Mouse (Mus musculus) heart, postnatal 36 days (tissue): Measurements from ENCODE around the gene Erich3. TPM values are rescaled to one million over a fixed set of nuclear protein-coding genes. Genes with fewer than 3 reads are reported as not detected.
A peak's percentile ranks its signal among the peaks of the same experiment; 100 is the strongest.
"Not testable (repeated sequence)": the region's sequence is repeated elsewhere in the genome, so short reads cannot be mapped to it uniquely, and the experiment has no call there.

ENCODE experiments used
- DNase-seq, 2 experiments: peaks; one replicate each; pipeline ENCODE4 v3.0.0; 2021 to 2022
- intact Hi-C: fragments of 180-260 bp; cut with DNase I; formaldehyde crosslinking; loops from one replicate; pipeline ENCODE4 v1.15.1; 2025
- total RNA-seq, 2 experiments: library from RNA; stranded (reverse); gene quantifications; 2 replicates each; pipeline ENCODE4 v1.2.3; 2021

Erich3 gene
- total RNA-seq = under 1 TPM; 0.03 to 0.08 TPM

DNA sequence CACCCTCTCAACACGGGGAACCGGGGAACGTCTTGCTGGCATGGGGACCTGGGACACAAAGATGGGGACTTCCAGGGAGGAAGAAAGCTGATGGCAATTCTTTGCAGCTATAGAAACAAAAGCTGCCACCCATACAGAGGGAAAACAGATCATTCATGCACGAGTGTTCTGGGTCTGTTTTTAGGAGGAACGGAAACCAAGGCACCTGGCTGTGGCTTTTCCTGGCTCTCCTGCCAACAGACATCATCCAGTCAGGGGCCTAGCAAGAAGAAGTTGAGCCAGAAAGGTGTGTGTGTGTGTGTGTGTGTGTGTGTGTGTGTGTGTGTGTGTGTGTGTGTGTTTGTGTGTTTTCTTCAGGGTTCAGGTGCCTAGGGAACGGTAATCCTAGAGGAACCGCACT, at the start of gene Erich3:
Erich3 (plus strand) TSS at position 315 of the 400 bp plus-strand sequence.
- no peak for DNase-seq
- intact Hi-C loops = no loop called here

DNA sequence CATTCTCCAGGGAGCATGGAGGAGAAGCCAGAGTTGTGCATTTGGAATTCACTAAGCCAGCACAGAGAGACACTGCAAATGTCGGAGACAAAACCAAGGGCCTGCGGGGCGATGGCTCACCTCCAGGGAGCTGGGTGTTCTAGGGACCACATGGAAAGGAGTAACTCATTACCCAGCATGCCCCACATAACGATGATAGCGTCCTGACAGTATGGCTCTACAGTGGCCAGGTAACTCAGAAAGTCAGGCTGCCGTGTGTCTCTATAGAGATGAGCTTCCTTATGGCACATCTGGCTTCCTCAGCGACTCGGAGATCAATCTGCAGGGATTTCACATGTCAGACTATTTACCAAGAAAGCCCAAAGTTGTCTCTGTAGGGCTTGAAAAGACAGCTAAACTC, 48.9 kb upstream of the Erich3 start:
- intact Hi-C loops = no loop called here
- no peak for DNase-seq

DNA sequence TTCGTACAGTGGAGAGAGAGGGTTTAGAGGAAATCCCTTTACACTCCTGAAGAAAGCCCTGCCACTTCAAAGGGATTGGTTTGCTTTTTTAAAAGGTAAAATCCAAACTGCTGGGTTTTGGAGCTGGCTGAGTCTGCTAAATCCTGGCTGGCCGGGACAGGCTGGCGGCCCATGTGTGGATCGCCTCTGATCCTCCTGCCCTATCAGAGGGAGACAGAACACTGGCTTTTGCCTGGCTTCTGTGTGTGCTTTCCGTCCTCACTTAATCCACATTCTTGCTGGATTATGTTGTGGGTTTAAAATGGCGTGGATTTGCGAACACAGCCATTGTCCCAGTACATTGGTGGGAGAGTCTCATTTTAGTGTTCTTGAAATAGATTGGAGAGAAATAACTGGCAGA, 48.4 kb upstream of the Erich3 start:
- intact Hi-C loops = no loop called here
- no peak for DNase-seq

DNA sequence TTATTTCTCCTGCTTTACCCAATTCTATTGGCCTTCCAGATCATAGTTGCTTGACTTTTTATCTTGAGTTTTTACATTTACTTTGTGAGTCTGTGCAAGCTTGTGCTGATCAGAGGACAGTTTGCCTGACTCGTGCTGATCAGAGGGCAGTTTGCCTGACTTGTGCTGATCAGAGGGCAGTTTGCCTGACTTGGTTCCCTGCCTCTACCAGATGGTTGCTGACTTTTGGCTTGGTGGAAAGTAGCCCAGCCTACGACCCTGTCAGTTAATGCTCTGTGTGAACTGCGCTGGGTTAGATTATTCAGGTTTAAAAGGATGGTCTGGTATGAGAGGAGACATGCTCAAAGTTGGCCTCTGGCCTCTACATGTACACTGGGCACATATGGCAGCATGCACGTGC, 47.6 kb upstream of the Erich3 start:
- intact Hi-C loops = no loop called here
- no peak for DNase-seq

DNA sequence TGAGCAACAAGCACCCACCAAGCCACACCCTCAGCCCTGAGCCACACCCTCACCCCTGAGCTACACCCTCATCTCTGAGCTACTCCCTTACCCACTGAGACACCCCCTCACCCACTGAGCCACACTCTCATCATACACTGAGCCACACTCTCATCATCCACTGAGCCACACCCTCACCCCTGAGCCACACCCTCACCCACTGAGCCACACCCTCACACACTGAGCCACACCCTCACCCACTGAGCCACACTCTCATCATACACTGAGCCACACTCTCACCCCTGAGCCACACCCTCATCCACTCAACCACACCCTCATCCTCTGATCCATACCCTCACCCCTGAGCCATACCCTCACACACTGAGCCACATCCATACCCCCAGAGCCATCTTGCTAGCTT, 35.4 kb upstream of the Erich3 start:
- intact Hi-C loops = no loop called here
- no peak for DNase-seq

DNA sequence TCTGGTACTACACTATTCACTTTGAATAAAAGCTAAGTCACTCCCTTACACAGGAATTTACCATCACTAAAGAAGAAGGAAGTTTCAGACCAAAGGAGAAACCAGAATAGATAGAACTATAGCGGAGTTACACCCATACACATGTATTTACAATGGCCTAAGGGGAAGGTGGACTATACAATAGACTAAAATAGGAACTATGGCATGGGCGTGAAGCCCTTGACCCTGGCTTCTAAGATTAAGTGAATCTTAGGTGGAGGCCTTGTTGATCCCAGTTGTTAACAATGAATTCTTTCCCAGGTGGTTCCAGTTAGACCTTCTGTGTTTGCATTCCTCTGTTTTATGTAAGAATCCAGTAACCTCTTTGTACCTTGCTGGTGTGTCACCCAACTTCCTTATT, 32.4 kb upstream of the Erich3 start:
- DNase-seq, intact Hi-C loops: not testable (repeated sequence)

DNA sequence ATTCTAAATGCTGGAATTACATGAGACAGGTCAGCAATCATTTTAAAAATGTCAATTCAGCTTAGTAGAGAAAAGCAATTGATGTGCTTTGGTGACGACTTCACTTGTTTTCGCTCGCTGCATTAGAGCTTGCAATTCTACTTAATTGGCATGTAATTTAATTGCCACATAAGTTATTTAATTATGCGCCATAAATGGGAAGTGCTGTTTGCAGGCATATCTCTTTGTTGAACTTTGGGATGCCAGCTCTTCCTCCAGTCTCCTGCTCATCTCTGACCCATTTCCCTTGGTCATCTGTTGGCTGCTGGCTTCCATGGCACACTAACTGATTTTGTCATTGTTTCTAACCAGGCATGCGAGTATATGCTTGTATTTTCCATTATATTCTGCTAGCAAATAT, 30.6 kb upstream of the Erich3 start:
- intact Hi-C loops = no loop called here
- DNase-seq = no peak

DNA sequence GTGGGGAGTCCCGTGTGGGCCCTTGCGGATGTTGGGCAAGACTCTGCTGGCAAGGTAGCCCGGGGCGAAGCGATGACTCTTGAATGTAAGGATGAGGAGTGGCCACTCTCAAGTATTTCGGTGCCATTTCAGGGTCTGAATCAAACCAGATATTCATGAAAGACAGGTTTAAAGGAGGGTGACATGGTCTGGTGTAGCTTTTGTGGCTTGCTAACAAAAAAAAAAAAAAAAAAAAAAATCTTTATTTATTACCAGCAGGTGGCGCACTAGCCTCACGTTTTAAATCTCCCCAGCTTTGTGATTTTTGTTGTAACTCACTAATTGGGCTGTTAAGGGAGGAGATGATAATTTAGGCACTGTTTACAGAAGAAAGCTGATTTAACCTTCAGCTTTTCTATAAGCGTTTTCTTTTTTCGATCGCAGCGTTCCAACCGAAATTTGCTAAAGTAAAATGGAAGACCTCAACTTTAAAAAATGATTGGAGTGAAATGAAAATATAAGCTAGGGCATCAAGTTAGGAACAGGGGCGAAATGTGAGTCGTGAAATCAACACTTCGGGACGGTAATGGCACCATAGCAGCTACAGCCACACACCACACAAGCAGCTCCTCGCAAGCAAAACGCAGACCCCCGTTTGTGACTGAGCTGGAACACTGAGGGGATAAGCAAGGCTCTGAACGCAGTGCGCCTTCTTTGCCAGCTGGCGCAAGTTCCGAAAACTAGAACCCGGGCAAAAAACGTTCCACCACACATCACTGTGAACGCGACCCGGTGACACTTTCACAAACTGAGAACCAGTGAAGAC, 16.8 kb upstream of the Erich3 start:
- DNase-seq = no peak

DNA sequence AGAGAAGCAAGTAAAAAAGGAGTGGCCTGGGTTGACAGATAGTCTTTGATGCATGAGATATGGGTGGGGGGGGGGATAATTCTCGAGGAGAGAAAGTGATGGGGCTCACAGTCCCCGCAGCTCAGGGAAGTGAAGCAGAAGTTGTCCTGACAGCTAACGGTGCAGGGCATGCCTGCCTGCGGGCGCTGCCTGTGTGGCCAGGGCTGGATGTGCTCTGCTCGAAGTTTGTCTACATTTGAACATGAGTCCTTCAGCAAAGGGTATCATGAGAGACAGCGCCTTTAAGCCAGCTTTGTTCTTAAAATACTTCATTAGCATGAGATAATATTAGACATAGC, 16.2 kb upstream of the Erich3 start:
- DNase-seq = no peak
- intact Hi-C loops = no loop called here

More for the DNA sequence above, 16.8 kb upstream of the Erich3 start:
- intact Hi-C loops = no loop called here

DNA sequence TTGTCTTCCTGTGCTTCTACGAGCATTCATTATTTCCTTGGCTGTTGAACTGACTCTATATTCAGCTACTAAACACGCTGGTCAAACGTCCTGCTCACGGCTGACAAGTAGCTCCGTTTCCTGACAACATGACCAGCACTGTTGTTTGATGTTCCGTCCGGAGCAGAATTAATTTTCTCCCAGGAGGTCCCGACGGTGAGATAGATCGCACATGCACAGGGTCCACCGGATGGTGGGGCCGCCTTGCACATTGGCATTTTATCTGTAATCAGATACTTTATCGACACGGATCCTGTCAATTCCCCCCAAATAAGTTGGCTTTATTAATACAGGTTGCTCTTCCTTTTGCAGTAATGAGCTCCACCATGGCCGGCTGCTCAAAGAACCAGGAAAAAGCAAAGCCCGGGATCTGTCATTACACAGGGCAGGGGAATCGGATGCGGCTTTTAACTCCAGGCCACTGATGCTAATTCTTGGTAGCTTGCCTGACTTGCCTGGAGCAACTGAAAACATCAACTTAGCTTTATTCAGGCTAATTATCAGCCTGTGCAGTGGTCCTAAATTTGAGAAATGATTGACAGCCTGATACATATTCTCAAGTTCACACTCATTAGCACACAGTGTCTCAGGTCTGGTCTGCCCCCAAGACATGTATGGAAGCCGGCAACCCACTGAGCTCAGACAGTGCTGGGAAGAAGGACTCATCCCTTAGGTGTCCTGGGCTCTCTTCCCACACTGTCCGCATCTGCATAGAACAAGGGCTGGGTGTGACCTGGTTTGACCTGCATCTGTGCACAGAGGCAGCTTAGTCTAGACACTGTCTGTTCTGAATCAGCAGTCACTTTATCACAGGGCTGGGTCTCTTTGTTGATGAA, 14.0 kb upstream of the Erich3 start:
- intact Hi-C loops = loop anchor here (5.0 to 10.0 kb wide), 3 partner anchors 138 to 705 kb away; no protein-coding TSS in a partner anchor
- no peak for DNase-seq

DNA sequence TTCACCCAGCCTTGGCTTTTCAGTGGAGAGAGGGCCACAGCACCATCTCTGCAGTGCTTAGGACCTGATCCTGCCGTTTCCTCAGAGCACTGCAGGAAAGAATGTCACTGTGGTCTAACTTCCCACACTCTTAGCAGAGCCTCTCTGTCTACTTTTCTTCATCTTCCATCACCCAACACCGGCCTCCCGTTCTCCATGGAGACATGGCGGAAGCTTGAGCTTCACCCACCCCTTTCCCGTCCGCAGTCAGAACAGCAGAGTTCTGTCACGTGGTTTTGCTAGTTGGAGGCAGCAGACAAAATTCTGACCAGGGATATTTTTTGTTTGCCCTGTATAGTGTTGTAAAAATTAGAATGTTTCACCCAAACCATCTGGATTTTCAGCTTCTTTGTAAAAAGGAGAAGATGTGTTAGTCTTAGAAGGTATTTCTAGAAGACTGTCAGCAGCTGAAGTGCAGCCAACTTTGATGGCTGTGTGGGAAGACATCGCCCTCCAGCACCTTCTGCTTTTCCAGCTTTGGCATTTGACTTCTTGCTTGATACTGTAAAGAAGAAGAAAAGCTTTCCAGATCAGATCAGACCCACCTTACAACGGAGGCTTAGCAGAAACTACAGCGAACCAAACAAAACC, 12.4 kb upstream of the Erich3 start:
- no peak for DNase-seq
- intact Hi-C loops = loop anchor here (5.0 to 10.0 kb wide), 3 partner anchors 136 to 703 kb away; no protein-coding TSS in a partner anchor

DNA sequence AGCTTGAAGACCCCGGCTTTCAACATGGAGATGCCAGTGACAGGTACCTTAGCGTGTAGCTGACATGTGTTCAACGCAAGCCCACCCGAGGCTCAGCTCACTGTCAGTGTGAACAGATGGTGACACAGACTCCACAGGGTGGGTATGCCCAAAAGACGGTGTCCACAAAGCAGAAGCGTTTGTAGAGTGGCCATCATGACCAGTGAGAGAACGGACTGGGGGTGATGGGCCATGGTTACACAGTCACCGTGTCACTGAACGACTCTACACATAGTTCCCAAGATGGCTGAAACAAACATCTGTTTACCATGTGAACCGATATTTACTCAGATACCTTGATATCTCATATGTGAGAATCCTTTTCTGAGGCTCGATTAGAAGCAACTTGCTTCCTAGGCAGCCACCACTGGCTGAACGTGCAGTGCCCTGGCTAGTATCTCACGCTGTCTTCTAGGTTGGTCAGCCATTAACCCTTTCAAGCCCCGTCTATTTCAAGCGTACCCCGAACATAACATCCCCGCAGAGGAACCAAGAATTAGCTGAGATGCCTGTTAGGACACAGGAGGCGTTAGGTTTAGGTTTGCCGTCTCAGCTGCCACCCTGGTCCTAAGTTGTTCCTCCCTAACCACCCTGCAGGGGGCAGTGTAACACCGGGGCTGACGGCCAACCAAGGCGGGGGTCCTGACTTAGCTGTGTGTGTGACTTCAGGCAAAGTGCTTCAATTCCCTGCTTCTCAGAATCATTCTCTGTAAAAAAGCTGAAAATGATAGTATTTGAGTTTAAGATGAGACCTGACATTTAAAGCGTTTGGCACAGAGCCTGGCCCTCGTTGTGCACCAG, 10.9 kb upstream of the Erich3 start:
- intact Hi-C loops = loop anchor here (5.0 to 10.0 kb wide), 3 partner anchors 134 to 702 kb away; no protein-coding TSS in a partner anchor

DNA sequence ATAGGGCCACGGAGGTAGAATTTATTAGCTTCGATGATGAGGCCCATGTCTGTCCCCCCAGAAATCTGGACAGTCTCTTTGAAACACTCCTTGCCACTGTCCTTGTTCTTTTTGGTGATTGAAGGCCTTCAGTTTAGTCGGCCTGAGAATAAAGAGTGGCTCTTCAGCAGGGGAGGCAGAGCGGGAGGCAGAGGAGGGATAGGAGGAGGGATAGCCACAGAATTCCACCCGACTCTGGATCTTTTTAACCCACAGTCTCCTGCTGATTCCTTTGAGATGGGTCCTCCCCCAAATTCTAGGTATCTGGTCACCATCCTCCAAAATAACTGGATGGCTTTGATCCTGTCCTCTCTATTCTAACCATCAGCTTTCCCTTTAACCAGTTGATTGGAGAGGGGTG, 10.2 kb upstream of the Erich3 start:
- intact Hi-C loops = loop anchor here (5.0 to 10.0 kb wide), 3 partner anchors 134 to 701 kb away; no protein-coding TSS in a partner anchor
- no peak for DNase-seq

More for the DNA sequence above, 10.9 kb upstream of the Erich3 start:
- peak; percentile 55 to 64 for DNase-seq

DNA sequence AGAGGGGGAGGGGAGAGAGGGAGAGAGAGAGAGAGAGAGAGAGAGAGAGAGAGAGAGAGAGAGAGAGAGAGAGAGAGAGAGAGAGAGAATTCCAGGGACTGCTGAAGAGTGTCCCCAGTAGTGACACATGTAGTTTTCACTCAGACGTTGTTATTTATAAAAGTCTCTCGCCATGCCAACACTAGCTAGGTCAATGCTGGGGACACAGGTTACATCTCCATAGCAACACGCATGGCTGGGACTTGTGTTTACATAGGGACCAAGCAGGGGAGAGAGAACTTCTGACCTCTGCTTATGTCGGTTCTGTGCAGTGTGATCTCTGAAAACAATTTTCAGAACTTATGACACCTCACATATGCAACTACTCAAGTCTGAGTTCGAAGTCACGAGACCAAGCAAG, 9.4 kb upstream of the Erich3 start:
- no peak for DNase-seq
- intact Hi-C loops = loop anchor here (5.0 to 10.0 kb wide), 3 partner anchors 133 to 701 kb away; no protein-coding TSS in a partner anchor

DNA sequence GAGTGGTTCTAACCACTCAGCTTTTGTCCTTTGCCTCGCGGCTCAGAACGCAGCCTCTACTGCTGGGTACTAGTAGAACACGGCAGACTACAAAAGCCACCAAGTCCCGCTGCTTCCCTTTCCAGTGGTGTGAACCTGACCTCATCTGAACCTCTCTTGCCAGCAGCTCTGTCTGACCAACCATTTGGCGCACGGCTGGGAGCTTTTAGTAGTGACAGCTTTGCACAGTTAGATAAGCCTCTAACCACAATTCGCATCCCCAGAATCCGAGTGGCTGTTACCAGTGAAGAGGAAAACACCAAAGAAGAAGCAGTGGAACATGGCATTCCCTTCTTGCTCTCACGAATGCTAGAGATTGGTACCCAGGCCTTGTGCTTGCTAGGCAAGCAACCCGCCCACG, 8.8 kb upstream of the Erich3 start:
- peak; percentile 10 to 28 for DNase-seq
- intact Hi-C loops = loop anchor here (5.0 to 10.0 kb wide), 3 partner anchors 132 to 700 kb away; no protein-coding TSS in a partner anchor

DNA sequence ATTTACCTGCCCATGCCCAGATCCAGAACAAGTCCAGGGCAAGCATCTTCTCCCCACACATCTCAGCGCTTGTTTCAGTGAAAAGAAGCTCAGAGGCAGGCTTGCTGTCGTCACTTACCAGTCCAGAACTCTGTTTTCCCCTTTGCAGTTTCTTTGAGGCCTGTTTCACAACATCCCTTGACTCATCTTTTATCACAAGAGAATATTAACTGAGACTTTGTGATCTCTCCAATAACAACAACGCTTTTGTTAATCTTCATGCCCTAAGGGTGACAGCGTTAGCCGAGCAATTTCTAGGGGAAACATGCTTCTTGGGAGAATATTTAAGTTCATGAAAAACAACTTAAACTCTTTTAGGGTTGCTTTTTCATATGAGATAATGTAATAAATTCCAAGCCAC, 7.9 kb upstream of the Erich3 start:
- intact Hi-C loops = loop anchor here (10.0 kb wide), 1 partner anchor 699 kb away; no protein-coding TSS in a partner anchor

DNA sequence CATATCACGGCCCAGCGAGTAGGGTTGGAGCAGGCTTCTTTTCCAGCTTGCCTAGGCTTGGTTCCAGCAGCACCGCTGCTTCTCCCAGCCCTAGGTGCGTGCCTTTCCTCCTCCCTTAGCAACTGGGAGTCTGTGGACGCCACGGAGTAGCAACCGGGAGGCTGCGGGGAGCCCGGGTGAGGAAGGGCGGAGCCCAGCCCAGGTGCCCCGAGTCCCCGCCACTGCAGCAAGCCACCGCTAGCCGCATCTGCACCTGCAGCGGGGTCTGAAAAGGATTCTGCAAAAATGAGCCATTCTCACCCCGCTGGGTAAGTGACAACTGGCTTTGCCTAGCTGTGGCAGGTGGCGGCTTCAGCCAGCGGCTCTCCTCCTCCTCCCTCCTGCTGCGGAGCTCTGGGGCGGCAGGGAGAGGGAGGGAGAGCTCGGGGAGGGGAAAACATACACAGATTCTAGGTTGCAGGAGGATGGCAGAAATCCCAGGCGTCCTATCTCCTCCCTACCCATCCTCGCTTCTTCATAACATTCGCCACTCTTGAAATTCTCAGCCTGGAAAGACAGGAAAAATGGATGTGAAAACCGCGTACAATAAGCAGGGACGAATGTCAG, 420 bp downstream of the Erich3 start:
- intact Hi-C loops = no loop called here
- peak; percentile 10 to 11 for DNase-seq

More for the DNA sequence above, 7.9 kb upstream of the Erich3 start:
- no peak for DNase-seq

DNA sequence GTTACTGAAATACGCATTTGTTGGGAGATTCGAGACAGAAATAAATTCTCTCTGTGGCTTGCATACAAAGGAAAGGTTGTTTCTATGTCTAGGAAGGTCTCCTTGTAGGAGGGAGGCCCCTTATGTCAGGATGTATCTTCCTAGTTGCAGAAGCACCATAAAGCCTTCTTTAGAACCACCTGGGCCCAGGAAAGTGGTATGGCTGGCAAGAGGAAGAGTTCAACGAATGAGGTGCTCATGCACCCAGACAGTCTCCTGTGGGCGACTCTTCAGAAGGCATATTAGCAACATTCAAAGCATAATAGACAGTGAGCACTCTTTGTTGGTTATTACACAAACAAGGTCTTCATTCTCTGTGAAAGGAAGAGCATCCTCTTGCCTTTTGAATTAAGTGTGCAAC, 977 bp downstream of the Erich3 start:
- intact Hi-C loops = no loop called here

DNA sequence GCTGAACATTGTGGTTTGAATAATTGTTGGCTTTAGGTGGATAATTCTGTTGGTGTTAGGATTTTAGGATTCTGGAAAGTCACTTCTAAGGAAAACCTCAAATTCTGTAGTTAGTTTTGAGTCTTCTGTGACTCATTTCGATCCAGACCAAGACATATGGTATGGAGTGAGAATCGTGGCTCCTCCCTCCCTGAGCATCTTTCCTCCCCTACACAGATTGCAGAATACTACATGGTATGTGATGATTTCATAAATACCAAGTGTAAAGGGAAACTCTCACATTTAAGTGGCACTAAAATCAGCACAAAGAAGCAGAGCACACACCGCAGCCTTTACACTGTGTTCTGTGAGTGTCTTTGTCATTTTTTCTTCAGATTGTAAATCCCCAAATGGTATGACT, 4.8 kb downstream of the Erich3 start:
- intact Hi-C loops = no loop called here
- no peak for DNase-seq

More for the DNA sequence above, 977 bp downstream of the Erich3 start:
- DNase-seq = no peak
